Comparison of ENCODE assay signal across 8 mouse cellular contexts in the genomic region with DNA sequence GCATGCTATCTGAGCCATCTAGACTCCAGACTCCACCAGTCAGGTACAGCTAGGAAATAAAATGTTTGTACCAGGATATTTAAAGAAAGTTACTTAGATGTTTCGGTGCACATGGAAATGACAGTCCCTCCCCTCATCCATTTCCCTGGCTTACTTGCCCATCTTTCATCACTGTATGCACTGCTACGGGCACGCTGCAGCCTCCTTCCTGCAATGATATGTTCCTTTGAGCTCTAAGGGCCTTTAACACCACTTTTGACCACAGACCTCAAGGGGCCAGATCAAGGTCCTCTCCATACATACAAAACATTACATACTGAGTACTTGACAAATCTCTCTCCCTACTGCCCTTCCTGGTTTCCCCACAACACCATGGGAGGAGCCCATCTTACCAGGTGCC. TPM values are rescaled to one million over a fixed set of nuclear protein-coding genes. Genes with fewer than 3 reads are reported as not detected.
DNase-seq lines count a peak whose midpoint lies in the region; ATAC-seq lines count a peak whose summit lies in the region.

No protein-coding gene starts in this region.

- peak overlapping the region; percentile 66 for H3K27ac ChIP-seq in kidney, embryonic 15.5 days
- no peak overlapping the region for H3K27ac ChIP-seq in hindbrain, embryonic 13.5 days
- H3K27ac ChIP-seq in midbrain, embryonic 13.5 days = no peak overlapping the region

- H3K36me3 ChIP-seq in kidney, embryonic 15.5 days = peaks cover 67% of the 10 kb centered on the region
- peaks cover 45% of the 10 kb centered on the region for H3K36me3 ChIP-seq in hindbrain, embryonic 13.5 days
- peaks cover 43% of the 10 kb centered on the region for H3K36me3 ChIP-seq in midbrain, embryonic 13.5 days

- peaks cover 23% of the 10 kb centered on the region for H3K4me1 ChIP-seq in kidney, embryonic 15.5 days
- peaks cover 26% of the 10 kb centered on the region for H3K4me1 ChIP-seq in hindbrain, embryonic 13.5 days (replicated peaks)
- peaks cover 25% of the 10 kb centered on the region for H3K4me1 ChIP-seq in midbrain, embryonic 13.5 days (replicated peaks)

- H3K4me2 ChIP-seq in kidney, embryonic 15.5 days = peak overlapping the region; percentile 71
- H3K4me2 ChIP-seq in hindbrain, embryonic 13.5 days = peak overlapping the region; percentile 93
- peak overlapping the region; percentile 86 for H3K4me2 ChIP-seq in midbrain, embryonic 13.5 days (replicated peaks)

- no peaks in the 10 kb centered on the region for H3K27me3 ChIP-seq in kidney, embryonic 15.5 days
- no peaks in the 10 kb centered on the region for H3K27me3 ChIP-seq in hindbrain, embryonic 13.5 days
- H3K27me3 ChIP-seq in midbrain, embryonic 13.5 days = no peaks in the 10 kb centered on the region

- no peak for ATAC-seq in kidney, embryonic 15.5 days (replicated peaks; ENCODE audit: low FRiP score)
- no peak for ATAC-seq in hindbrain, embryonic 13.5 days (ENCODE audit: low FRiP score)
- ATAC-seq in midbrain, embryonic 13.5 days = no peak
- no peak for ATAC-seq in monocyte, adult 5-6 weeks (replicated peaks; ENCODE audit: insufficient number of reproducible peaks, low FRiP score, low TSS enrichment, poor library complexity, severe bottlenecking)

- H3K9ac ChIP-seq in kidney, embryonic 15.5 days = peak overlapping the region; percentile 93
- H3K9ac ChIP-seq in hindbrain, embryonic 13.5 days = peak overlapping the region; percentile 95
- peak overlapping the region; percentile 98 for H3K9ac ChIP-seq in midbrain, embryonic 13.5 days (replicated peaks)

- H3K4me3 ChIP-seq in kidney, embryonic 15.5 days (replicated peaks) = peak overlapping the region; percentile 94
- peak overlapping the region; percentile 86 for H3K4me3 ChIP-seq in hindbrain, embryonic 13.5 days
- H3K4me3 ChIP-seq in midbrain, embryonic 13.5 days (replicated peaks) = peak overlapping the region; percentile 94

- WGBS in kidney, embryonic 15.5 days = 72% methylated on average over 3 of the region's 3 CpGs
- 77% methylated on average over 3 of the region's 3 CpGs for WGBS in hindbrain, embryonic 13.5 days
- WGBS in midbrain, embryonic 13.5 days = 78% methylated on average over 3 of the region's 3 CpGs

- no peaks in the 10 kb centered on the region for H3K9me3 ChIP-seq in kidney, embryonic 15.5 days (replicated peaks)
- H3K9me3 ChIP-seq in hindbrain, embryonic 13.5 days = no peaks in the 10 kb centered on the region
- H3K9me3 ChIP-seq in midbrain, embryonic 13.5 days = no peaks in the 10 kb centered on the region

- no peak for DNase-seq in kidney, adult 18-20 months
- DNase-seq in R1 (ENCODE audit: low read depth, low spot score) = peak; percentile 33
- no peak for DNase-seq in right cerebral cortex, postnatal 10 days (ENCODE audit: low spot score in 2 of 2)
- DNase-seq in urinary bladder, postnatal 14 days (ENCODE audit: low spot score) = no peak

RNA-seq across cellular contexts. Expression of a gene that starts 2.5 kb away (rescaled TPM):
- polyA plus RNA-seq in kidney, embryonic 15.5 days (2015; fragmentation: Nextera tagmentation; extraction: Ambion mirVana) = 390 and 426 TPM in 2 replicates
- polyA plus RNA-seq in hindbrain, embryonic 13.5 days (2015; fragmentation: Nextera tagmentation; extraction: Ambion mirVana) = 145 and 151 TPM in 2 replicates
- 193 and 209 TPM in 2 replicates for polyA plus RNA-seq in midbrain, embryonic 13.5 days (2015; fragmentation: Nextera tagmentation; extraction: Ambion mirVana)
- total RNA-seq in monocyte, adult 5-6 weeks (2017) = 8.1 to 12.3 TPM (median 8.6 TPM) in 3 replicates

RNA-seq across cellular contexts. Expression of a gene that starts 7.1 kb away (rescaled TPM):
- 126 and 145 TPM in 2 replicates for polyA plus RNA-seq in kidney, embryonic 15.5 days (2015; fragmentation: Nextera tagmentation; extraction: Ambion mirVana)
- polyA plus RNA-seq in hindbrain, embryonic 13.5 days (2015; fragmentation: Nextera tagmentation; extraction: Ambion mirVana) = 66.8 and 70.8 TPM in 2 replicates
- 72.3 and 72.9 TPM in 2 replicates for polyA plus RNA-seq in midbrain, embryonic 13.5 days (2015; fragmentation: Nextera tagmentation; extraction: Ambion mirVana)
- 8.2 to 19.1 TPM (median 15.1 TPM) in 3 replicates for total RNA-seq in monocyte, adult 5-6 weeks (2017)

RNA-seq across cellular contexts. Expression of a gene that starts 11.1 kb away (rescaled TPM):
- 41.7 and 46.7 TPM in 2 replicates for polyA plus RNA-seq in kidney, embryonic 15.5 days (2015; fragmentation: Nextera tagmentation; extraction: Ambion mirVana)
- 37.0 and 40.4 TPM in 2 replicates for polyA plus RNA-seq in hindbrain, embryonic 13.5 days (2015; fragmentation: Nextera tagmentation; extraction: Ambion mirVana)
- polyA plus RNA-seq in midbrain, embryonic 13.5 days (2015; fragmentation: Nextera tagmentation; extraction: Ambion mirVana) = 40.8 TPM in 2 replicates
- 1.8 to 5.6 TPM (median 2.3 TPM) in 3 replicates for total RNA-seq in monocyte, adult 5-6 weeks (2017)

RNA-seq across cellular contexts. Expression of a gene that starts 16.9 kb away (rescaled TPM):
- polyA plus RNA-seq in kidney, embryonic 15.5 days (2015; fragmentation: Nextera tagmentation; extraction: Ambion mirVana) = 6.6 and 8.8 TPM in 2 replicates
- 19.1 and 21.6 TPM in 2 replicates for polyA plus RNA-seq in hindbrain, embryonic 13.5 days (2015; fragmentation: Nextera tagmentation; extraction: Ambion mirVana)
- 23.0 and 27.3 TPM in 2 replicates for polyA plus RNA-seq in midbrain, embryonic 13.5 days (2015; fragmentation: Nextera tagmentation; extraction: Ambion mirVana)
- 6.0 to 18.9 TPM (median 12.2 TPM) in 3 replicates for total RNA-seq in monocyte, adult 5-6 weeks (2017)

RNA-seq across cellular contexts. Expression of a gene that starts 24.5 kb away (rescaled TPM):
- polyA plus RNA-seq in kidney, embryonic 15.5 days (2015; fragmentation: Nextera tagmentation; extraction: Ambion mirVana) = 30.4 and 32.9 TPM in 2 replicates
- 36.2 and 38.0 TPM in 2 replicates for polyA plus RNA-seq in hindbrain, embryonic 13.5 days (2015; fragmentation: Nextera tagmentation; extraction: Ambion mirVana)
- 41.2 and 41.6 TPM in 2 replicates for polyA plus RNA-seq in midbrain, embryonic 13.5 days (2015; fragmentation: Nextera tagmentation; extraction: Ambion mirVana)
- total RNA-seq in monocyte, adult 5-6 weeks (2017) = 27.4 to 38.1 TPM (median 32.2 TPM) in 3 replicates
